Mouse (Mus musculus): Measurements from ENCODE around the gene Tbl3. TPM values are rescaled to one million over a fixed set of nuclear protein-coding genes. Genes with fewer than 3 reads are reported as not detected.
"Not testable (repeated sequence)": the region's sequence is repeated elsewhere in the genome, so short reads cannot be mapped to it uniquely, and the experiment has no call there.

The Tbl3 gene
- total RNA-seq, 2 experiments from 2014 or later: 27.6 to 41.1 TPM

DNA sequence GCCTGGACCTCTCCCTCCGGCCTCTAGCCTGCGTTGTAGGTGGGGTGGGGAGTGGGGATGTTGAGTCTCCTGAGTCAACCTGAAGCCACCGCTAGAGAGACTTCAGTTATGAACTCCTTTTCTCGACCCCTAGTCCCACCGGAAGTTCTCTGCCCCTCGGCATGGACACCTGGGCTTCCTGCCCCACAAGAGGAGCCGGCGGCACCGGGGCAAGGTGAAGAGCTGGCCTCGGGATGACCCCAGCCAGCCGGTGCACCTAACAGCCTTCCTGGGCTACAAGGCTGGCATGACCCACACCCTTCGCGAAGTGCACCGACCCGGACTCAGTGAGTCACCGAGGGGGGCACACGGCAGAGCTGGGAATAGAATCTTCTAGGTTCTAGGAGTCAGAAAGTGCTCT is 20.7 kb upstream of the Tbl3 start:
- no peak for ATAC-seq (replicated peaks; ENCODE audit: poor library complexity)

DNA sequence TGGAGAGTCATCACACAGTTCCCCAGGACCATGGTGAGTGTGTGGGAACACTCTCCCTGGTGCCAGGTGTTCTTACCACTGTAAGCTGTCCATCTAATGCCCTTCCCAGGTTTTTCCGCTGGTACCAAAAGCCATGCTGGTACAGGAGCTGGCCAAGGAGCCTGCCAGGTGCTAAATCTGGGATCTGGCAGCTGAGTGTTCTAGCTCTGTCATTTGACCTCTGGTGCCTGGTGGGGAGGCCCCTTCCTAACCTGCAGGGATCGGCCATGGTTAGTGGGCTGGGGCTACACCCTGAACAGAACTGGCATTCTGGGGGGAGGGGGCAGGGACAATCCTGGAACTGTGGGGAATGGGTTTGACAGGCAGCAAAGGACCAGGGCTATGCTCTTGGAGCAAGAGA is 20.2 kb upstream of the Tbl3 start, which contains the start of gene Rpl3l:
Gene Rpl3l, plus strand, starts transcription at position 203 of the 400 bp plus-strand sequence.
- no peak for ATAC-seq (replicated peaks; ENCODE audit: poor library complexity)

GRCm38 (mm10) chr17:24725637-24726390 is 18.4 kb upstream of the Tbl3 start:
- no peak for ATAC-seq (replicated peaks; ENCODE audit: poor library complexity)

GRCm38 (mm10) chr17:24724184-24724583 is 16.7 kb upstream of the Tbl3 start, which contains the start of gene Ndufb10:
Gene Ndufb10, minus strand, starts transcription at chr17:24724478.
- peak; percentile 60 for ATAC-seq (replicated peaks; ENCODE audit: poor library complexity)

GRCm38 (mm10) chr17:24723881-24724180 is 16.4 kb upstream of the Tbl3 start:
- peak; percentile 15 for ATAC-seq (replicated peaks; ENCODE audit: poor library complexity)

GRCm38 (mm10) chr17:24723122-24723880 is 15.8 kb upstream of the Tbl3 start:
- ATAC-seq (replicated peaks; ENCODE audit: poor library complexity): no peak

GRCm38 (mm10) chr17:24722220-24722924 is 14.9 kb upstream of the Tbl3 start:
- ATAC-seq (replicated peaks; ENCODE audit: poor library complexity): no peak

DNA sequence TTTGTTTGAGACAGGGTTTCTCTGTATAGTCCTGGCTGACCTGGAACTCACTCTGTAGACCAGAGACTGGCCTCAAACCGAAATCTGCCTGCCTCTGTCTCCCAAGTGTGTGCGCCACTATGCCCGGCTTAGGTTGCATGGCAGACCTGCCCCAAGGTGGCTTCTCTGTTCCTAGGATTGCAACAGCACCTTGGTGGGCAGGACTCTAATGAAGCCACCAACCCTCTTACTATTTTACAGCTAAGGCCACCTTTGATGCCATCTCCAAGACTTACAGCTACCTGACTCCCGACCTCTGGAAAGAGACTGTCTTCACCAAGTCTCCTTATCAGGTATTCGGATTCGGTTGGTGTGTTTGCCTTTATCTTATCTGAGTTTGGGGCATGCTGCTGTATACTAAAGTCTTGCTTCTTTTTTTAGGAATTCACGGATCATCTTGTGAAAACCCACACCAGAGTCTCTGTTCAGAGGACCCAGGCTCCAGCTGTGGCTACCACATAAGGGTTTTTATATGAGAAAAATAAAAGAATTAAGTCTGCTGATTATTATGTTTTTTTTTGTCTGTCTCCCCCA is 14.0 kb upstream of the Tbl3 start:
- not testable (repeated sequence) for ATAC-seq (replicated peaks; ENCODE audit: poor library complexity)

- ATAC-seq (replicated peaks; ENCODE audit: poor library complexity): not testable (repeated sequence)
Observed at GRCm38 (mm10) chr17:24720616-24721015, 13.2 kb upstream of the Tbl3 start.

DNA sequence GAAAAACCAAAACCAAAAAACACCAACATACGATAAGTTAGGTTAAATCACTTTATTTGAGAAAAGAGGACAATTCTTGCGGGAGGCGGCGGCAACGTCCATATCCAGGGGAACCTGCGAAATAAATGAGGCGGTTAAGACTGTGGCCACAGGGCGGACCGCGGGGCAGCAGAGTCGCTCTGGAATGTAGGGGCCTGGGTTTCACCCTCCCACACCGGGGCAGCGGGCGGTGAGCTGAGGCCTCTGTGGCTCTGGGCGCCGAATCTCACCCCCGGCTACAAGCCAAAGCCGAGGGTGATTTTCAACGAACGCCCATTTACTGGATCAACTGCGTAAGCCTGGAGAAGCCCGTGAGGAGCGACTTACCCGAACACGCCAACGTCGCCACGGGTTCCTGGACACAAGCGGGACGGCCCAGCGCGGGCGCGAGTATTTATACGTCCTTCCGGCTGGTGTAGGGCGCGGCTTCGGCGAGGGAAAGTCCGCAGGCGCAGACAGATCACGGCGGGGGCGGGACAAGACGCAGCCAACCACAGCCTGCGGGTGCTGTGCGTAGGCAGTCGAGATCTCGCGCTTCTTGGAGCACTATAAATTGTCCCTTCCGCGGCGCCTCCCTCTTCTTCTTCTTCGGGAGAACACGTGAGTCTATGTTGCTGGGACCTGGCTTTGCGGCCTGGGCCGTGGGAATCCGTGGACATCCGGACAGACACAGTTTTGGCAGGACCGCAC is 12.2 kb upstream of the Tbl3 start:
- ATAC-seq (replicated peaks; ENCODE audit: poor library complexity): peak; percentile 79

DNA sequence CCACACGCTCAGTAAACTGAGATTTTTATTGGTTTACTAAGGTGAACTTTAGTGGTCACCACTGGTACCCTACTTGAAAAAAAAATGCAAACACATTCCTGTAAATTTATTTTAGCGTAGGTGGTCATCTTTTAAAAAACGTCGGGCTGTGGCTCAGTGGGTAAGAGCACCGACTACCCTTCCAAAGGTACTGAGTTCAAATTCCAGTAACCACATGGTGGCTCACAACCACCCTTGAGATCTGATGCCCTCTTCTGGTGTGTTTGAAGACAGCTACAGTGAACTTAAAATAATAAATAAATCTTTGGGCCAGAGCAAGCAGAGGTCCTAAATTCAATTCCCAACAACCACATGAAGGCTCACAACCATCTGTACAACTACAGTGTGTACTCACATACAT is 11.5 kb upstream of the Tbl3 start:
- ATAC-seq (replicated peaks; ENCODE audit: poor library complexity): not testable (repeated sequence)

DNA sequence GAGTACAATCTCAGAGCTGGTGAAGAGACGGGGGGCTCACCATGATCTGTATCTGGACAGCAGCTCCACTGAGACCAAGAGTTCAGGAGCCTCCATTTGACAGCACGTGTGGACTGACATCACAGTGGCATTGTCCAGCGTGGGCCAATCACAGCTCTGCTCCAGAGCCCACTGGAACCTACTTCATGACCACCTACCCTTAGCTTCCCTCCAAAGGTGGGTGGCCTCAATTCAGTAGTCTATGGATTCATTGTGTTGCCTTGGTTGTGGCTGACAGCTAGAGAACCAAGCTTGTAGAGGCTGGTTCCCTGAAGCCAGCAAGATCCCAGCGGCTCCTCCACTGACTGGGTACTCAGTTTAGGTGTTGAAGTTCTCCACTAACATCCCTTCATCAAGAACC is 10.5 kb upstream of the Tbl3 start, which contains the start of the genes Rnf151 and Rps2:
Gene Rnf151, minus strand, starts transcription at position 121 of the 400 bp plus-strand sequence.
Gene Rps2, plus strand, starts transcription at position 174 of the 400 bp plus-strand sequence.
- no peak for ATAC-seq (replicated peaks; ENCODE audit: poor library complexity)

GRCm38 (mm10) chr17:24716166-24716682 is 8.8 kb upstream of the Tbl3 start:
- no peak for ATAC-seq (replicated peaks; ENCODE audit: poor library complexity)

- ATAC-seq (replicated peaks; ENCODE audit: poor library complexity): no peak
Observed at GRCm38 (mm10) chr17:24715556-24715955, 8.1 kb upstream of the Tbl3 start.

DNA sequence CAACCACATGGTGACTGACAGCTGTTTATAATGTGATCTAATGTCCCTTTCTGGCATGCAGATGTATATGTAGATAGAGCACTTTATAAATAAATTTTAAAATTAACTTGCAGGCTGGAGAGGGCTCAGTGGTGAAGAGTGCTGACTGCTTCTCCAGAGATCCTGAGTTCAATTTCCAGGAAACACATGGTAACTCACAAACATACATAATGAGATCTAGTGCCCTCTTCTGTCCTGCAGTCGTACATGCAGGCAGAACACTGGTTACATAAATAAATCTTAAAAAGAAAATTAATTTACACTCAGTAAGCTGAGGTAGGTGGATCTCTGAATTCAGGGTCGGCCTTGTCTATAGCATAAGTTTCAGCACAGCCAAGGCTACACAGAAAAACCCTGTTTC is 1.2 kb upstream of the Tbl3 start:
- peak; percentile 64 for ATAC-seq (replicated peaks; ENCODE audit: poor library complexity)

GRCm38 (mm10) chr17:24707801-24708425 is 453 bp upstream of the Tbl3 start:
- peak; percentile 13 for ATAC-seq (replicated peaks; ENCODE audit: poor library complexity)

DNA sequence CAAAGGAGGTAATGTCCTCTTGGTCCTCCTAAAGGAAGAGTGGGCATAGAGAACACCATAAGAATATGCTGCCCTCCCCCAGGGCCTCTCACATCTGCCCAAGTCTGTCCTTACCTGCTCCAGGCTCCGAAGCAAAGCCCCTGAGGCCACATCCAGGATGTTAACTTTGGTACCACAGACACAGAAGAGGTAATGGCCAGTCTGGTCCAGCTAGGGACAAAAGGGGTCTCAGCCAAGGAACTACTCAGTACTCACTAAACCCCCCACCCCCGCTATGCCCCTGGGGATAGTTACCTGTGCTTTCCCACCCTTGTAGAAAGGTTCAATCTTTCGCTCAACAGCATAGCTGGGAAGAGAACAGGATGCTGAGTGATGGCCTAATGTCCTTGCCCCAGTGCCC is 1.6 kb downstream of the Tbl3 start:
- ATAC-seq (replicated peaks; ENCODE audit: poor library complexity): no peak

DNA sequence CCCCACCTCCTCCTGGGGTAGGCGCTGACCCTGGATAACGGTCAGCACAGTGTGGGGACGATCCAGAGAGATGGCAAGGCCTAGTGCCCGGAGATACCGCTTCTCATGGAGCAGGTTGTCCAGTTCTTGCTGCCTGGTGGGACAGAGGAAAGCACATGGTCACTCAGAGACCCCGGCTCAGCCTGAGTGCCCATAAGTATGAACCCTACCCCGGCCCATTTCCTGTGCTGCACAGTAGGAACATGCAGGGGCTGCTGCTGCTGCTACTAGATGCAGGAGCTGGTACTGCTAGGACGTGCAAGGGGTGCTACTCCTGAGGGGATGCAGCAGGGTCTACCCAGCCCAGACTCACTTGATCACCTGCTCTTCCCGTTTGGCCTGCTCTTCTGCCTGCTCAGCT is 6.2 kb downstream of the Tbl3 start:
- ATAC-seq (replicated peaks; ENCODE audit: poor library complexity): no peak

DNA sequence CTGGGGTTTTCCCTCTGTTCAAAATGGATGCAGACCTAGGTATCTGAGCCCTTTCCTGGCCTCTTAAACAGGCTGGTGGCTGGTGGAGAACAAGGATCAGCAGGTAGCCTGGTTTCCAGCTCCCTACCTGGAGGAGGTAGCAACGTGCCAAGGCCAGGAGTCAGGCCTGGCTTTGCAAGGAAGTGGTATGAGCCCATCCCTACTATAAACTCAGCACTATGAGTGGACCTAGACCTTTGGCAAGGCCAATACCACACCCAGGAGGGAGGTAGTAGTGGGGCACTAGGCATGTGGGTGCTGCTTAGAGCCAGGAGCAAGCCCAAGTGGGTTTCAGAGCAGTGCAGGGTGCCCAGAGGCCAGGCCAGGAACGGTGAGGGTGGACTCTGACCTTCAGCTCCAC is 8.0 kb downstream of the Tbl3 start:
- no peak for ATAC-seq (replicated peaks; ENCODE audit: poor library complexity)

- ATAC-seq (replicated peaks; ENCODE audit: poor library complexity): no peak
Observed at GRCm38 (mm10) chr17:24698715-24699114, 8.7 kb downstream of the Tbl3 start.
